Comparison of ENCODE assay signal across 15 mouse cellular contexts in the genomic region with DNA sequence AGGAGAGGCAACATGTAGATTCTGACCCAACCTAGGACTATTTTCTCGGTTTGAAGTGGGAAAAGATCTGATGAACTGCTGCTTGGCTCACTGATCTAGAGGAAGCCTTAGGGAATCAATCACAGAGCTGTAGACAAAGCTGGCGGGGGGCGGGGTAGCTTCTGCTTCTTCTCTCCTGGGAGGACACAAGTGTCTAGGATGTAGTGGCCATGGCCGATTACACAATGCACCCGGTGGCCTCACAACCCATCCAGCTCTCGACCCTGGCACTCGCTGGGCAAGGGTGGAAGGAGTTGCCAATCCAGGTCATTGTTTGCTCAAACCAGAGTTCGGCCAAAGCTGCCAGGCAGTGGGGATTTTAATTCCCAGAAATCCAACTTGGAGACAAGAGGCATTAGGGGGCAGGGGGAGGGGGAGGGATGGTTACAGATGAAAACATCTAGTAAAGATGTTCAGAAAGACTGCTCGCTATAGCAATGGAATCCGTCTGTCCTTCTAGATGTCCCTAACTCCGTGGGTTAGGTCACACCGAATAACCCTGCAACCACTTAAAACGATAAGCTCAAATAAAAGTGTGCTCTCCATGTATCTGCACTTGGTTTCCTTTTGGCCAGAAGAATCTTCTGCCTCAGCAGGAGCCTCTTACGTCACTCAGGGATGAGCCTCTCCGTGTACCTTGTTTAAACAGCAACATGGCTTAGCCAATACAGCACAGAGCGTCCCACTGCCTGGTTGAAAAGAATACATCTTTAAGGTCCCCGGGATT. TPM values are rescaled to one million over a fixed set of nuclear protein-coding genes. Genes with fewer than 3 reads are reported as not detected.
DNase-seq lines count a peak whose midpoint lies in the region; ATAC-seq and TF ChIP-seq lines count a peak whose summit lies in the region.
"Had no signal": no experiment of that assay in that cellular context is flagged by ENCODE, and none has a peak within 500 bp of the region (broad histone marks: within the 10 kb centered on the region; RNA-seq: fewer than 3 reads in every experiment).

No protein-coding gene starts in this region.

- no peak for DNase-seq in heart, embryonic 10.5 days (ENCODE audit: low spot score)
- DNase-seq in heart, postnatal 25 days (ENCODE audit: low spot score) = no peak
- DNase-seq in kidney, postnatal 36 days = peak; percentile 49 to 69
- DNase-seq in adrenal gland, adult 8-10 months = peak; percentile 54
- DNase-seq in lung, adult 2 months = peak; percentile 51
- no peak for DNase-seq in left cerebral cortex, postnatal 36 days (ENCODE audit: low spot score in 2 of 2)
- no peak for DNase-seq in thymus, adult 18-20 months
- DNase-seq: forebrain, postnatal 0 days; liver, embryonic 13.5 days had no signal

- H3K9ac ChIP-seq in kidney, embryonic 14.5 days (ENCODE audit: low read depth, low read length) = no peak overlapping the region
- H3K9ac ChIP-seq: forebrain, postnatal 0 days; hindbrain, embryonic 15.5 days; liver, embryonic 13.5 days; stomach, embryonic 15.5 days had no signal

- no peaks in the 10 kb centered on the region for H3K9me3 ChIP-seq in heart, embryonic 10.5 days
- H3K9me3 ChIP-seq in kidney, embryonic 14.5 days (ENCODE audit: control insufficient read depth, low read length) = no peaks in the 10 kb centered on the region
- H3K9me3 ChIP-seq: hindbrain, embryonic 15.5 days; liver, embryonic 13.5 days; megakaryocyte, embryonic 14.5 days; stomach, embryonic 15.5 days had no signal

- H3K27ac ChIP-seq in heart, embryonic 10.5 days = peak overlapping the region; percentile 4; the same call in 1 of the 2 replicates
- H3K27ac ChIP-seq in kidney, embryonic 14.5 days (ENCODE audit: low read depth, low read length) = no peak overlapping the region
- H3K27ac ChIP-seq: hindbrain, embryonic 15.5 days; liver, embryonic 13.5 days; stomach, embryonic 15.5 days had no signal

- intact Hi-C loops in heart, postnatal 25 days (cut with DNase I) = no loop called here
- intact Hi-C loops in left cerebral cortex, postnatal 36 days (cut with DNase I) = loop anchor here (10.0 kb wide), 1 partner anchor 222 kb away; a partner anchor contains a TSS

- 70% methylated on average over 17 of the region's 17 CpGs for WGBS in heart, embryonic 10.5 days
- WGBS in kidney, embryonic 14.5 days = 76% methylated on average over 17 of the region's 17 CpGs
- 47% methylated on average over 17 of the region's 17 CpGs for WGBS in lung, adult 2 months

- no peaks in the 10 kb centered on the region for H3K27me3 ChIP-seq in heart, embryonic 10.5 days (ENCODE audit: insufficient read depth, poor library complexity, severe bottlenecking)
- H3K27me3 ChIP-seq in kidney, embryonic 14.5 days (ENCODE audit: control insufficient read depth, insufficient read depth, low read length) = no peaks in the 10 kb centered on the region
- H3K27me3 ChIP-seq: hindbrain, embryonic 15.5 days; liver, embryonic 13.5 days; stomach, embryonic 15.5 days had no signal

- H3K4me2 ChIP-seq in kidney, embryonic 14.5 days (replicated peaks; ENCODE audit: low read depth, low read length) = no peak overlapping the region
- H3K4me2 ChIP-seq: hindbrain, embryonic 15.5 days; liver, embryonic 13.5 days; stomach, embryonic 15.5 days had no signal

- no peak for TF ChIP-seq CTCF in lung, adult 2 months (IDR thresholded peaks at IDR 0.05; ENCODE audit: insufficient read depth, low read length)

- H3K4me1 ChIP-seq in heart, embryonic 10.5 days = peaks cover 72% of the 10 kb centered on the region
- H3K4me1 ChIP-seq in kidney, embryonic 14.5 days (ENCODE audit: control insufficient read depth, insufficient read depth, low read length) = peaks cover 17% of the 10 kb centered on the region
- peaks cover 64% of the 10 kb centered on the region for H3K4me1 ChIP-seq in lung, adult 2 months (ENCODE audit: control insufficient read depth, insufficient read depth, low read length)

- no peak overlapping the region for H3K4me3 ChIP-seq in heart, embryonic 10.5 days
- no peak overlapping the region for H3K4me3 ChIP-seq in kidney, embryonic 14.5 days (ENCODE audit: low read length)
- no peak overlapping the region for H3K4me3 ChIP-seq in lung, adult 2 months (replicated peaks; ENCODE audit: extremely low read depth, low read depth, low read length)
- H3K4me3 ChIP-seq: hindbrain, embryonic 15.5 days; liver, embryonic 13.5 days; megakaryocyte, embryonic 14.5 days; stomach, embryonic 15.5 days had no signal

- TF ChIP-seq POLR2A in lung, adult 2 months (IDR thresholded peaks at IDR 0.05; ENCODE audit: borderline replicate concordance, extremely low read depth, low read depth, low read length) = no peak

- no peak for ATAC-seq in kidney, embryonic 14.5 days (ENCODE audit: low FRiP score, low TSS enrichment)
- ATAC-seq: activated CD4-positive, CD25-positive, alpha-beta regulatory T cell, adult 4 months; forebrain, postnatal 0 days had no signal

- no peaks in the 10 kb centered on the region for H3K36me3 ChIP-seq in heart, embryonic 10.5 days
- no peaks in the 10 kb centered on the region for H3K36me3 ChIP-seq in kidney, embryonic 14.5 days (ENCODE audit: control insufficient read depth, insufficient read depth, low read length)
- H3K36me3 ChIP-seq: hindbrain, embryonic 15.5 days; liver, embryonic 13.5 days; stomach, embryonic 15.5 days had no signal

RNA-seq across cellular contexts. Expression of a gene that starts 27.9 kb away (rescaled TPM):
- 0.38 and 0.44 TPM in 2 replicates for polyA plus RNA-seq in heart, embryonic 10.5 days (2016; fragmentation: Nextera tagmentation; extraction: Ambion mirVana)
- total RNA-seq in heart, postnatal 25 days (2021) = not detected
- polyA plus RNA-seq in kidney, embryonic 14.5 days (2014; fragmentation: Nextera tagmentation; extraction: Ambion mirVana) = 0.31 and 0.43 TPM in 2 replicates
- under 1 TPM in 1 of 4 experiments, not detected in 3; 0.28 TPM for total RNA-seq in adrenal gland, adult 8-10 months (2022)
- polyA plus RNA-seq in lung, adult 2 months (2012; rRNA removed) = 0.30 and 0.37 TPM in 2 replicates
- total RNA-seq in left cerebral cortex, postnatal 36 days (2021) = not detected
- total RNA-seq: forebrain, postnatal 0 days had no signal
- polyA plus RNA-seq: cortical plate, adult 2 months; liver, embryonic 13.5 days had no signal

Comparison
In these comparisons a context has a peak if more than half of its experiments do, and no peak if none do; other contexts are left out.
1. DNase-seq: peak in kidney, postnatal 36 days (2 of 2), adrenal gland, adult 8-10 months (single experiment) and lung, adult 2 months (single experiment); none in heart, embryonic 10.5 days (single experiment), heart, postnatal 25 days (single experiment), left cerebral cortex, postnatal 36 days (0 of 2) and thymus, adult 18-20 months (0 of 2).